Mouse (Mus musculus) CD4-positive naive resting alpha-beta T cell, adult 57 days (primary cell): ENCODE results near the gene Myh2. TPM values are rescaled to one million over a fixed set of nuclear protein-coding genes. Genes with fewer than 3 reads are reported as not detected.

Experiments used
- total RNA-seq: library from RNA; stranded (reverse); gene quantifications from one replicate; pipeline ENCODE4 v1.2.4, GENCODE M21; 2023

Myh2 gene
- total RNA-seq = not detected

DNA sequence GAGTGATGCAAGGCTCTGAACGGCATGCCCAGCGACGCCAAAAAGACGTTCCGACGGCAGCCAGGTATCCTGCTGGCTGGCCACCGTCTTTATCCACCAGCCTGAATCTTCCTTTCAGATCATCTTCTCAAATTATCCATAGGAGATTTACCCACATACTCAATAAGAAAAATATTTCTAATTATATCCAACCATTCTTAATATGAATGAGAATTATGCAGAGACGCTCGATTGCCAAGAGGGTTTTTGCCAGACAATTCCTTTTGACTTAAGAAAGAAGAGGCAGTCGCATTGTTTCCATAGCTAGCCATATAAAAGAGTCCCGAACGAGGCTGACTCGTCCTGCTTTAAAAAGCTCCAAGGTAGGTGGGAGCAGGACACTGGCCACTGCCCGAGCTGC, at the start of gene Myh2:
Gene Myh2 (plus strand): TSS at position 301 of the 400 bp plus-strand sequence.

DNA sequence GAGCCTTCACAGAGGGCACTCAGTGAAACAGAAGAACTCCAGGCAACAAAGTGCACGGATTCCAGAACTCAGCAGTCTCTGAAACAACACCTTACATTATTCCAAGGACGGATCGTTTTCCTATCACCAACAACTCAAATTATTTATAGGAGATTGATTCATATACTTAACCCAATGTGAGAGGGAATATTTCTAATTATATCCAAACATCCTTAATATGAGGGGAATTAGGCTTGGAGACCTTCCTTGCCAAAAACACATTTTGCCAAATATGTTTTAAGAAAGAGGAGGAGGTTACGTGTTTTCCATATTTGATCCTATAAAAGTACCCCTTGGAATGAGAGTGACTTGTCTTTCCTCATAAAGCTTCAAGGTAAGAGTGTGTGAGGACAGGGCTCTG, 28.9 kb downstream of the Myh2 start, which contains the start of gene Myh1:
Gene Myh1 (plus strand): TSS at position 301 of the 400 bp plus-strand sequence.

DNA sequence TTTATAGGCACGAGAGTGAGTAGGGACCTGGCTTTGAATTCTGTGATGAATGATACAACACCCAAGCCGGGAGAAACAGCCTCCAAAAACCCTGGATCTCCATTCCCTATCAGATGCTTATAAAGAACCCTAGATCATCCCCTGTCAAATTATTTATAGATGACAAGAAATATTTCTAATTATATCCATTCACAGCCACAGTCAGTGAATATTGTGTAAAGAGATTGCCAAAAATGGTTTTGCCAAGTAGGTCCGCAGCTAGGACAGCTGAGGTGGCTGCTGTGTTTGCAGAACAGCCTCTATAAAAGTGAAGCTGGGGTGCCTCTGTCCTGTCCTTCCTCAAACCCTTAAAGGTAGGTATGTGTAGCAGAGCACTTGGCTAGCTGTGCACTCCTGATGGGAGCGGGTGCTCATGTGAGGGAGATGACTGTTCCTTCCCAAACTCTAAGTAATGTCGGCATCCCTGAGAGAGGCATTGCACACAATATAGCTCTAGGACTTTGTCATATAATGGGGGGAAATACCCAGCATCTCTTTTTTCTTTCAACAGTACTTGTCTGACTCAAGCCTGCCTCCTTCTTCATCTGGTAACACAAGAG, 66.8 kb downstream of the Myh2 start, which contains the start of gene Myh4:
Gene Myh4 (plus strand): TSS at position 549 of the 599 bp plus-strand sequence.

Other genes with a start within 250 kb of the Myh2 start
- not detected for gene Tmem238l, start 214.4 kb upstream of the Myh2 start, total RNA-seq
- 0.68 TPM for gene Tmem220, start 145.9 kb upstream of the Myh2 start, total RNA-seq
- gene Adprm, start 118.4 kb upstream of the Myh2 start, total RNA-seq = 40.6 TPM
- gene Sco1, start 118.4 kb upstream of the Myh2 start, total RNA-seq = 12.4 TPM
- gene Myh3, start 92.7 kb upstream of the Myh2 start, total RNA-seq = 0.18 TPM
- gene Myh1, start 29.0 kb downstream of the Myh2 start, total RNA-seq = not detected
- gene Myh4, start 67.0 kb downstream of the Myh2 start, total RNA-seq = not detected
- gene Myh8, start 106.1 kb downstream of the Myh2 start, total RNA-seq = not detected
- gene Myh13, start 150.6 kb downstream of the Myh2 start, total RNA-seq = not detected